Mouse (Mus musculus) hindbrain, embryonic 10.5 days (tissue): ENCODE data around the gene Slc30a10. TPM values are rescaled to one million over a fixed set of nuclear protein-coding genes. Genes with fewer than 3 reads are reported as not detected.

Experiments
- DNase-seq: peaks from one replicate; pipeline ENCODE4 v3.0.0-alpha.2; 2017; ENCODE audit warnings: low spot score
- H3K27ac ChIP-seq: fragments of 300-500 bp; sonication (generic); 2 replicates; pipeline ENCODE4 v1.5.1; 2016; ENCODE audit warnings: mild to moderate bottlenecking, moderate library complexity
- H3K27me3 ChIP-seq: fragments of 300-500 bp; sonication (generic); 2 replicates; pipeline ENCODE4 v1.6.1; 2016; ENCODE audit warnings: mild to moderate bottlenecking; ENCODE audit not compliant: poor library complexity, insufficient read depth, severe bottlenecking
- H3K36me3 ChIP-seq: fragments of 300-500 bp; sonication (generic); 2 replicates; pipeline ENCODE4 v1.6.1; 2016; ENCODE audit warnings: mild to moderate bottlenecking, moderate library complexity
- H3K4me1 ChIP-seq: fragments of 300-500 bp; sonication (generic); replicated peaks from 2 replicates; pipeline ENCODE4 v1.6.1; 2016; ENCODE audit warnings: mild to moderate bottlenecking
- H3K4me3 ChIP-seq: fragments of 300-500 bp; sonication (generic); 2 replicates; pipeline ENCODE4 v1.5.1; 2016; ENCODE audit warnings: mild to moderate bottlenecking, moderate library complexity
- H3K9me3 ChIP-seq: fragments of 300-500 bp; sonication (generic); 2 replicates; pipeline ENCODE4 v1.6.1; 2016; ENCODE audit warnings: mild to moderate bottlenecking, moderate library complexity
- WGBS: fragments of 180-500 bp; shearing (Covaris S2); methylation state at CpG from one replicate; pipeline ENCODE4 v1.1.7; 2016; 5-methylcytosine and 5-hydroxymethylcytosine counted together
- polyA plus RNA-seq: library from polyadenylated mRNA; unstranded; fragments of >200 nt; fragmentation: Nextera tagmentation; extraction: Ambion mirVana; gene quantifications from 2 replicates; pipeline ENCODE4 v1.2.1, GENCODE M21; 2016

The Slc30a10 gene
- polyA plus RNA-seq, 1 experiment from 2014 or later = 1.3 TPM

- no peak overlapping the region for H3K4me3 ChIP-seq
- peaks cover 9% of the 10 kb centered on the region; the same call in 1 of the 2 replicates for H3K4me1 ChIP-seq
- H3K36me3 ChIP-seq = no peaks in the 10 kb centered on the region
- H3K27me3 ChIP-seq = no peaks in the 10 kb centered on the region
- H3K27ac ChIP-seq = no peak overlapping the region
- no peaks in the 10 kb centered on the region for H3K9me3 ChIP-seq
- no peak for DNase-seq
- WGBS = 93% methylated on average over 1 of the region's 1 CpGs
Measured at GRCm38 (mm10) chr1:185473437-185473836, 18.8 kb downstream of the Slc30a10 start.

- no peaks in the 10 kb centered on the region for H3K9me3 ChIP-seq
- no peaks in the 10 kb centered on the region for H3K36me3 ChIP-seq
- no peak for DNase-seq
- no peak overlapping the region for H3K4me3 ChIP-seq
- no peaks in the 10 kb centered on the region for H3K27me3 ChIP-seq
- H3K27ac ChIP-seq = no peak overlapping the region
- WGBS = 94% methylated on average over 4 of the region's 4 CpGs
- peaks cover 19% of the 10 kb centered on the region for H3K4me1 ChIP-seq
Measured at GRCm38 (mm10) chr1:185479861-185480260, 25.2 kb downstream of the Slc30a10 start.

GRCm38 (mm10) chr1:185482001-185482761, 27.5 kb downstream of the Slc30a10 start:
- H3K4me3 ChIP-seq = peak overlapping the region; percentile 9; the same call in 1 of the 2 replicates
- no peaks in the 10 kb centered on the region for H3K27me3 ChIP-seq
- H3K4me1 ChIP-seq = peaks cover 19% of the 10 kb centered on the region
- peak overlapping the region; percentile 68 for H3K27ac ChIP-seq
- no peaks in the 10 kb centered on the region for H3K9me3 ChIP-seq
- peak; percentile 42 for DNase-seq
- 58% methylated on average over 19 of the region's 19 CpGs for WGBS
- no peaks in the 10 kb centered on the region for H3K36me3 ChIP-seq

GRCm38 (mm10) chr1:185482762-185483161, 28.1 kb downstream of the Slc30a10 start:
- DNase-seq = no peak
- WGBS = 84% methylated on average over 2 of the region's 2 CpGs
- no peaks in the 10 kb centered on the region for H3K27me3 ChIP-seq
- no peak overlapping the region for H3K4me3 ChIP-seq
- no peaks in the 10 kb centered on the region for H3K36me3 ChIP-seq
- no peaks in the 10 kb centered on the region for H3K9me3 ChIP-seq
- peaks cover 19% of the 10 kb centered on the region for H3K4me1 ChIP-seq
- H3K27ac ChIP-seq = peak overlapping the region; percentile 68

GRCm38 (mm10) chr1:185483356-185484057, 28.9 kb downstream of the Slc30a10 start:
- 91% methylated on average over 12 of the region's 12 CpGs for WGBS
- no peaks in the 10 kb centered on the region for H3K36me3 ChIP-seq
- H3K9me3 ChIP-seq = no peaks in the 10 kb centered on the region
- H3K27ac ChIP-seq = 0 out of 2 replicates have a peak overlapping the region, but pooled peaks have one; percentile 23
- no peak overlapping the region for H3K4me3 ChIP-seq
- H3K27me3 ChIP-seq = no peaks in the 10 kb centered on the region
- no peak for DNase-seq
- H3K4me1 ChIP-seq = peaks cover 20% of the 10 kb centered on the region

- Histone ChIP-seq H3K4me3 (no peak overlapping the region), H3K27ac (no peak overlapping the region), H3K9me3 (no peaks in the 10 kb centered on the region), H3K27me3 (no peaks in the 10 kb centered on the region), H3K4me1 (peaks cover 27% of the 10 kb centered on the region), H3K36me3 (no peaks in the 10 kb centered on the region)
- DNase-seq = no peak
- WGBS = 74% methylated on average over 19 of the region's 19 CpGs
Measured at GRCm38 (mm10) chr1:185484281-185484680, 29.6 kb downstream of the Slc30a10 start.

- peaks cover 27% of the 10 kb centered on the region for H3K4me1 ChIP-seq
- 64% methylated on average over 6 of the region's 6 CpGs for WGBS
- no peak for DNase-seq
- H3K27ac ChIP-seq = peak overlapping the region; percentile 2; the same call in 1 of the 2 replicates
- no peaks in the 10 kb centered on the region for H3K27me3 ChIP-seq
- H3K9me3 ChIP-seq = no peaks in the 10 kb centered on the region
- H3K4me3 ChIP-seq = no peak overlapping the region
- no peaks in the 10 kb centered on the region for H3K36me3 ChIP-seq
Measured at GRCm38 (mm10) chr1:185489893-185490292, 35.2 kb downstream of the Slc30a10 start.

DNA sequence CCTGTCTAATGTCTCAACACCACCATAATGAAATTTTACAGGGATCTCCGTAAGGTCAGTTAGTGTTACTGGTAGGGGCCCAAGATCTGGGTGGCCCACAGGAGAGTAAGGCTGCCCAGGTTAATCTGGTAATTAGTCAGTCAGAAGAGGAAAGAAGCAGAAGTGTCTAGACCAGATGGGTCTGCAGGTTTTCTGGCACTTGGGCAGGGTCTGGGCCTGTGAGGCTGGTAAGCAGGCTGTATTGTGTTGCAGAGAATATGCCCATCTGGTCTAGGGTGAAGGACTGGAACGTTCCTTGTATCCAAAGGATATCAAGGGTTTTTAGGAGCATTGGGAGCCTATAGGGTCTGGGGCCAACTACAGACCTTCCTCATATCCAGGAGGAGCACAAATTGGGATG, 36.0 kb downstream of the Slc30a10 start:
- H3K36me3 ChIP-seq = no peaks in the 10 kb centered on the region
- no peak for DNase-seq
- H3K27me3 ChIP-seq = no peaks in the 10 kb centered on the region
- H3K4me3 ChIP-seq = no peak overlapping the region
- peak overlapping the region; percentile 2; the same call in 1 of the 2 replicates for H3K27ac ChIP-seq
- H3K4me1 ChIP-seq = peaks cover 27% of the 10 kb centered on the region
- H3K9me3 ChIP-seq = no peaks in the 10 kb centered on the region
- 94% methylated on average over 2 of the region's 2 CpGs for WGBS

GRCm38 (mm10) chr1:185493439-185494034, 38.9 kb downstream of the Slc30a10 start:
- Histone ChIP-seq H3K27me3 (no peaks in the 10 kb centered on the region), H3K4me3 (no peak overlapping the region), H3K27ac (no peak overlapping the region), H3K4me1 (peaks cover 26% of the 10 kb centered on the region), H3K9me3 (no peaks in the 10 kb centered on the region), H3K36me3 (no peaks in the 10 kb centered on the region)
- no peak for DNase-seq
- 29% methylated on average over 4 of the region's 4 CpGs for WGBS

DNA sequence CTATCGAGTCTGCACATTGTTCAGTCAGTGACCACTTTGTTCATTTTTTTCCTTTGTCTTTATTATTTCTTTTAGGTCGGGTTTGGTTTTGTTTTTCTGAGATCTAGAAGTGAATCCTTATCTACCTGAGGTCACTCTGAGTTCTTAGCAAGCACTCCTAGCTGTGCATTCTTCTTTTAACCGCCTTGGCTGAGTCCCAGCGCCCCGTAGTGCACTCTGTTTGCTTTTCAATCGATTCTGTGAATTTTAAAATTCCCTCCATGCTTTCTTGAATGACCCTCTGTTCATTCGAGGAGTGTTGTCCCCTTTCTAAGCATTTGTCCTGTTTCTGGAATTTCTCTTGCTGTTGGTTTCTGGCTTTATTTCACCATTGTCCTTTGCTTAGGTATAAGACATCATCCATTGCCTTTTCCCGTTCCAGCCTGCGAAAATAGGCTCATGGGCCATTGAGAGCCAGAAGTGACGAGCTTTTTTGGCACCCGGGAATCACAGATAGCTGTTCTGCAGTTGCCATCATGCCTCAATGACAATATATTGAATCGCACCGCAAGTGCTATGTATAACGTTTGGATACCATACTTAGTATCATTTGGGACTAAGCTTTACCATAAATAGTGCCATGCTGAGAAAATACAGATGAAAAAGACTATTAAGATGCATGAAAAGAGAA, 42.3 kb downstream of the Slc30a10 start:
- 70% methylated on average over 14 of the region's 14 CpGs for WGBS
- H3K27me3 ChIP-seq = no peaks in the 10 kb centered on the region
- no peaks in the 10 kb centered on the region for H3K9me3 ChIP-seq
- H3K36me3 ChIP-seq = no peaks in the 10 kb centered on the region
- peaks cover 9% of the 10 kb centered on the region for H3K4me1 ChIP-seq
- no peak overlapping the region for H3K4me3 ChIP-seq
- no peak for DNase-seq
- no peak overlapping the region for H3K27ac ChIP-seq

DNA sequence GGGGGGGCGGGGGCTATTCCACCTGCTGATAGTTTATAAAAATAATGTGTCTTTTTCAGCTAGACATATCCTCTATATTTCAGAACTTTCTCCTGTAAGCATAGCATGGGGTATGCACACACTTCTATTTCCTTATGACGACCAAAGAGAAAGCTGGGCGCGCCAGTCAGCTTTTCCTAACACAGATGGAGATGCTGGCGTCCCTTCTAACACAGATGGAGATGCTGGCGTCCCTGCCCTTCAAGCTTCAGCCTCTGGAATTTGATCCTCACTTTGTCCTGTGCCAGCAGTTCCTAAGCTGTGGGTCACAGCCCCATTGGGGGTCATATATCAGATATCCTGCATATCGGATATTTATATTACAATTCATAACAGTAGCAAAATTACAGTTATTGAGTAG, 46.0 kb downstream of the Slc30a10 start:
- no peaks in the 10 kb centered on the region for H3K4me1 ChIP-seq
- no peaks in the 10 kb centered on the region for H3K9me3 ChIP-seq
- H3K27me3 ChIP-seq = no peaks in the 10 kb centered on the region
- 79% methylated on average over 7 of the region's 7 CpGs for WGBS
- DNase-seq = no peak
- no peak overlapping the region for H3K27ac ChIP-seq
- no peak overlapping the region for H3K4me3 ChIP-seq
- H3K36me3 ChIP-seq = no peaks in the 10 kb centered on the region

DNA sequence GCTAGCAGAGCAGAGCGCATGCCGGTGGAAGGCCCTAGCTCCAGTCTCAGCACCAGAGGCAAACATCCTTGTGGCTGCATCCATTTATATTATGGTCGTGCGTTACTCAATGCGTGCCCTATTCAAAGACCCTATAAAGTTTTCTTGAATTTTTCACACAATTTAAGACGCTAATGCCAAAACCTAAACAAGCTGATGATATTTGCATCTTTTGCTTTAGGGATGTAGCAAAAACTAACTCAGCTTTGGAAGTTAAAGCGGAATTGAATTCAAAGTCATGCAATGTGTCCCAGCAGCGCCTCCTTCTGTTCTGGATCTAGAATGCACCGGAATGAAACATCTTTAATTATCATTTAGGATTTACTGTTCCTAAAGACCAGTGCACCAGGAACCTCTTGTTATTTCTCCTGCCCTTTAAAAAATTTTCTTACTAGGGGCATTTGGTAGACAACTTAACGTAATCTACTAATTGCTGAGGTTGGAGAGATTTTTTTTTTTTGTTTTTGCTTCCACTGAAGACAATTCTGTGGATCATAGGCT, 47.2 kb downstream of the Slc30a10 start:
- Histone ChIP-seq H3K4me1 (no peaks in the 10 kb centered on the region), H3K27me3 (no peaks in the 10 kb centered on the region), H3K4me3 (no peak overlapping the region), H3K9me3 (no peaks in the 10 kb centered on the region), H3K36me3 (no peaks in the 10 kb centered on the region), H3K27ac (no peak overlapping the region)
- 32% methylated on average over 10 of the region's 10 CpGs for WGBS
- DNase-seq = no peak
